Mouse (Mus musculus) lung, embryonic 15.5 days (tissue): Measurements from ENCODE around the gene Car14. TPM values are rescaled to one million over a fixed set of nuclear protein-coding genes. Genes with fewer than 3 reads are reported as not detected.
A peak's percentile ranks its signal among the peaks of the same experiment; 100 is the strongest.
"Not testable (repeated sequence)": the region's sequence is repeated elsewhere in the genome, so short reads cannot be mapped to it uniquely, and the experiment has no call there.

ENCODE experiments used
- ATAC-seq: fragments of 200-750 bp; cut with Nextera tagmentation; 2 replicates; pipeline ENCODE4 v1.8.0; 2017; ENCODE audit warnings: moderate number of reproducible peaks, borderline replicate concordance; ENCODE audit not compliant: low FRiP score, low TSS enrichment; ENCODE audit errors: extremely low read depth
- H3K27ac ChIP-seq: fragments of 300-500 bp; sonication (generic); 2 replicates; pipeline ENCODE4 v1.5.1; 2015; ENCODE audit warnings: moderate library complexity, mild to moderate bottlenecking, inconsistent platforms
- H3K27me3 ChIP-seq: fragments of 300-500 bp; sonication (generic); 2 replicates; pipeline ENCODE4 v1.6.1; 2015; ENCODE audit warnings: inconsistent platforms
- H3K36me3 ChIP-seq: fragments of 300-500 bp; sonication (generic); 2 replicates; pipeline ENCODE4 v1.6.1; 2015; ENCODE audit warnings: inconsistent platforms
- H3K4me1 ChIP-seq: fragments of 300-500 bp; sonication (generic); 2 replicates; pipeline ENCODE4 v1.6.1; 2015; ENCODE audit warnings: inconsistent platforms
- H3K4me2 ChIP-seq: fragments of 300-500 bp; sonication (generic); 2 replicates; pipeline ENCODE4 v1.6.1; 2015; ENCODE audit warnings: inconsistent platforms, mild to moderate bottlenecking, moderate library complexity
- H3K4me3 ChIP-seq: fragments of 300-500 bp; sonication (generic); 2 replicates; pipeline ENCODE4 v1.5.1; 2015; ENCODE audit warnings: mild to moderate bottlenecking, inconsistent platforms
- H3K9ac ChIP-seq: fragments of 300-500 bp; sonication (generic); 2 replicates; pipeline ENCODE4 v1.6.1; 2015; ENCODE audit warnings: inconsistent platforms
- H3K9me3 ChIP-seq: fragments of 300-500 bp; sonication (generic); 2 replicates; pipeline ENCODE4 v1.6.1; 2016; ENCODE audit warnings: inconsistent platforms
- whole genome bisulfite sequencing: fragments of 180-500 bp; shearing (Covaris S2); methylation state at CpG from one replicate; pipeline ENCODE4 v1.1.7; 2015; 5-methylcytosine and 5-hydroxymethylcytosine counted together
- polyA plus RNA-seq: library from polyadenylated mRNA; unstranded; fragments of >200 nt; fragmentation: Nextera tagmentation; extraction: Ambion mirVana; gene quantifications from 2 replicates; pipeline ENCODE4 v1.2.1, GENCODE M21; 2015

Car14 gene
- polyA plus RNA-seq, 1 experiment from 2014 or later = 11.6 TPM

DNA sequence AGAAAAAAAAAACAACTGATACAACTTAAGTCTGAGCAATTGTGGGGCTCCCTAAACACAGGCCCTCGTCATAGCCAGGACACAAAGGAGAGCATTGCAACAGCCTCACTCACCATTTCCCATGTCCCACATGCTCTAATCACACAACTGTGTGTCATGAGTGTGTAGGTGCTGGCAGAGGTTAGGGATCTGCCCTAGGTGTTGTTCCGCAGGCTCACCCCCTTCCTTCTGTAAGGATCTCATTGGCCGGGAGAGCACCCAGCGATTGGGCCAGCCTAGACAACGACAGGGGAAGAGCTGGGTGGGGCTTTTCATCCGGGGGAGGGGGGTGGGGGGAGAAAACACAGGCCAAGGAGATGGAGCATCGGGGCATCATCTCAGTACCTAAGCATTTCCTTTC is 40.9 kb downstream of the Car14 start:
- H3K4me1 ChIP-seq = no peaks in the 10 kb centered on the region
- no peak overlapping the region for H3K4me2 ChIP-seq
- no peaks in the 10 kb centered on the region for H3K27me3 ChIP-seq
- H3K27ac ChIP-seq = no peak overlapping the region
- no peak overlapping the region for H3K4me3 ChIP-seq
- WGBS = 64% methylated on average over 7 of the region's 7 CpGs
- peaks cover 36% of the 10 kb centered on the region for H3K36me3 ChIP-seq
- no peak for ATAC-seq
- H3K9ac ChIP-seq = no peak overlapping the region
- H3K9me3 ChIP-seq = no peaks in the 10 kb centered on the region

DNA sequence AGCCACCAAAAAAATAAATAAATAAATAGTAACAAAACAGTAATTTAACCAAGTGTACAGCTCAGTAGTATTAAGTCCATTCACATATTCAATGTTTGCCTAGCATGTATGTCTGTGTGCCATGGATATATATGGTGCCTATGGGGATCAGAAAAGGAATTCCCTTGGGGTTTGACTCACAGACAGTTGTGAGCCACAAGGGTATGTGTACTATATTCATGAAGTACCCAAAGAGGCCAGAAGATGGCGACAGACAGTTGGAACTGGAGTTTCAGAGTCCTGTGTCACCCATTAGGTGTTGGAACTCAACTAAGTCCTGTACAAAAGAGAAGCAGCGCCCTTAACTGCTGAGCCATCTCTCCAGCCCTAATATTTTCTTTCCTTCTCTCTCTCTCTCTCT is 42.7 kb downstream of the Car14 start:
- H3K4me2 ChIP-seq = no peak overlapping the region
- no peak overlapping the region for H3K27ac ChIP-seq
- no peak overlapping the region for H3K9ac ChIP-seq
- H3K27me3 ChIP-seq = no peaks in the 10 kb centered on the region
- whole genome bisulfite sequencing = 37% methylated on average over 2 of the region's 2 CpGs
- H3K4me1 ChIP-seq = no peaks in the 10 kb centered on the region
- no peak overlapping the region for H3K4me3 ChIP-seq
- H3K36me3 ChIP-seq = peaks cover 26% of the 10 kb centered on the region
- peak; percentile 52; the same call in 1 of the 2 replicates for ATAC-seq
- no peaks in the 10 kb centered on the region for H3K9me3 ChIP-seq

DNA sequence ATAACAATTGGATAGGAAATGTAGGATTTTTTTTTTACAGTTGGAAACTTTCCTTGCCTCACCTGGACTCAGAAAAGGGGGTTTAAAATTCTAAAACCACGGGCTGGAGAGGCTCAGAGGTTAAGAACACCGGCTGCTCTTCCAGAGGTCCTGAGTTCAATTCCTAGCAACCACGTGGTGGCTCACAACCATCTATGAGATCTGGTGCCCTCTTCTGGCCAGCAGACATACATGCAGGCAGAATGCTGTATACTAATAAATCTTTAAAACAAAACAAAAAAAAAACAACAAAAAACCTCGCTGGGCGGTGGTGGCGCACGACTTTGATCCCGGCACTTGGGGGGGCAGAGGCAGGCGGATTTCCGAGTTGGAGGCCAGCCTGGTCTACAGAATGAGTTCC is 43.3 kb downstream of the Car14 start:
- H3K36me3 ChIP-seq = peaks cover 26% of the 10 kb centered on the region
- H3K27ac ChIP-seq = no peak overlapping the region
- no peak overlapping the region for H3K4me3 ChIP-seq
- H3K9ac ChIP-seq = no peak overlapping the region
- H3K4me2 ChIP-seq = no peak overlapping the region
- H3K4me1 ChIP-seq = no peaks in the 10 kb centered on the region
- no peak for ATAC-seq
- no peaks in the 10 kb centered on the region for H3K9me3 ChIP-seq
- no peaks in the 10 kb centered on the region for H3K27me3 ChIP-seq
- WGBS = 77% methylated on average over 10 of the region's 10 CpGs

DNA sequence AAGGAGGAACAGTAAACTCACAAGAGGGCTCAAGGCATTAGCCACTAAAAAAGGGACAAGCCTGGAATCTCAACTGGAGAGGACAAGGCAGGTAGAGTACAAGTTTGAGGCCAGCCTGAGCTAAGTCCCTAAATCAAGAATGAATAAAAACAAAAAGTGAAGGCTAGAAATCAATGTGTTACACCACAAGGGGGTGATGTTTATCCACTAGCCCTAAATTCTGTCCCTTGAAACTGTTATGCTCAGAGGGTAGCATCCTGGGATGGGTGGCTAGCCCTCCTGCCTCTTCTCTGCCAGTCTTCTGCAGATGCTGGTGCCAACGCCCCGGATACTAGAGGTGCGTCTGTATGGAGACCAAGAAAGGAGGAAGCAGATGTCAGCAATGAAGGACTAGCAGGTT is 44.2 kb downstream of the Car14 start:
- H3K4me3 ChIP-seq = no peak overlapping the region
- H3K9me3 ChIP-seq = no peaks in the 10 kb centered on the region
- peaks cover 22% of the 10 kb centered on the region for H3K36me3 ChIP-seq
- ATAC-seq = no peak
- H3K4me2 ChIP-seq = no peak overlapping the region
- H3K27me3 ChIP-seq = no peaks in the 10 kb centered on the region
- H3K27ac ChIP-seq = no peak overlapping the region
- 73% methylated on average over 3 of the region's 3 CpGs for WGBS
- H3K9ac ChIP-seq = no peak overlapping the region
- H3K4me1 ChIP-seq = no peaks in the 10 kb centered on the region

DNA sequence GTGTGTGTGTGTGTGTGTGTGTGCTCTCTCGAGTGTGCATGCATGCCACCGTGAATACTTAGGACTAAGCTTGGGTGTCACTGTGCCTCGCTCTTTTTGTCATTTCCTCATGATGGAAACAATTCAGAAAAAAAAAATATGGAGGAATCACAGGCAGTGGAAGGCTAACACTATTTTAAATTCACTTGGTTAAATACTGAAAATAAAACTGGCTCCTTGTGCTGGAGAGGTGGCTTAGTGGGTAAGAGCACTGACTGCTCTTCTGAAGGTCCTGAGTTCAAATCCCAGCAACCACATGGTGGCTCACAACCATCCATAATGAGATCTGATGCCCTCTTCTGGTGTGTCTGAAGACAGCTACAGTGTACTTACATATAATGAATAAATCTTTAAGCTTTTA is 46.2 kb downstream of the Car14 start:
- H3K4me3 ChIP-seq, H3K4me2 ChIP-seq, H3K27me3 ChIP-seq, H3K27ac ChIP-seq, ATAC-seq, H3K9ac ChIP-seq, H3K9me3 ChIP-seq, H3K4me1 ChIP-seq: not testable (repeated sequence)
- 82% methylated on average over 3 of the region's 3 CpGs for WGBS
- H3K36me3 ChIP-seq = peaks cover 12% of the 10 kb centered on the region

DNA sequence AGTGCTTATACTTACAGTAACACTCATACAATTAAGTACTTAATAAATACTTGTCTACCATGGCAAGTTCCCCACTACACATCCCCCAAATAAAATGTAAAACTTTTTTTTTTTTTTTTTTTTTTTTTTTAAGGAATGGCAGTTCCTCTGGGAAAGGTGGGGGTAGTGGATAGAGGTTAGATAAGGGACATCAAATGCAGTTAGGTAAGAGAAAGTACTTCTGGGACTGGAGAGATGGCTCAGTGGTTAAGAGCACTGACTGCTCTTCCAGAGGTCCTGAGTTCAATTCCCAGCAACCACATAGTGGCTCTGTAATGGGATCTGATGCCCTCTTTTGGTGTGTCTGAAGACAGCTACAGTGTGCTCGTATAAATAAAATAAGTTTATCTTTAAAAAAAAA is 47.4 kb downstream of the Car14 start:
- not testable (repeated sequence) for H3K9ac ChIP-seq, ATAC-seq, H3K4me2 ChIP-seq, H3K9me3 ChIP-seq, H3K27ac ChIP-seq, H3K4me3 ChIP-seq, H3K27me3 ChIP-seq, H3K4me1 ChIP-seq
- H3K36me3 ChIP-seq = peaks cover 17% of the 10 kb centered on the region
- 68% methylated on average over 1 of the region's 1 CpGs for WGBS

DNA sequence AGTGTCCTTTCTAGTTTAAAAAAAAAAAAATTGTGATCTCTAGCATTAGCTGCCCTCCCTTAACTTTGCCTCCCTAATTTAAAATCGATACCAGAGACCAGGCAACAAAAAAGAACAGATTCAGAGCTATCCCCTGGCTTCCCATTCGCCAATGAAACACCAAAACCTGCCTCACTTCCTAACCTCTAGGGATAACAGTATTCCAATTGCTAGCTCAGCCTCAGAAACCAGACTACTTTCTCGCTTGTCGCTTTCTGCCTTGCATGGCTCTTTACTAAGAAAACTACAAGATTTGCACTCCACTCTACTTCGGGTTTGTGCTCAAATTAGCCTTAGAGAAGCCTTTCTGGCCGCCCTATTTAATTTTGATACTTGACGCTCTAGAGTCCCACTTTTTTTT is 48.4 kb downstream of the Car14 start:
- peak overlapping the region; percentile 65 for H3K4me3 ChIP-seq
- peaks cover 22% of the 10 kb centered on the region for H3K36me3 ChIP-seq
- H3K4me2 ChIP-seq = peak overlapping the region; percentile 62
- H3K9me3 ChIP-seq = no peaks in the 10 kb centered on the region
- no peak for ATAC-seq
- peak overlapping the region; percentile 71 for H3K9ac ChIP-seq
- peak overlapping the region; percentile 71 for H3K27ac ChIP-seq
- 18% methylated on average over 7 of the region's 7 CpGs for WGBS
- H3K4me1 ChIP-seq = peaks cover 8% of the 10 kb centered on the region
- H3K27me3 ChIP-seq = no peaks in the 10 kb centered on the region

DNA sequence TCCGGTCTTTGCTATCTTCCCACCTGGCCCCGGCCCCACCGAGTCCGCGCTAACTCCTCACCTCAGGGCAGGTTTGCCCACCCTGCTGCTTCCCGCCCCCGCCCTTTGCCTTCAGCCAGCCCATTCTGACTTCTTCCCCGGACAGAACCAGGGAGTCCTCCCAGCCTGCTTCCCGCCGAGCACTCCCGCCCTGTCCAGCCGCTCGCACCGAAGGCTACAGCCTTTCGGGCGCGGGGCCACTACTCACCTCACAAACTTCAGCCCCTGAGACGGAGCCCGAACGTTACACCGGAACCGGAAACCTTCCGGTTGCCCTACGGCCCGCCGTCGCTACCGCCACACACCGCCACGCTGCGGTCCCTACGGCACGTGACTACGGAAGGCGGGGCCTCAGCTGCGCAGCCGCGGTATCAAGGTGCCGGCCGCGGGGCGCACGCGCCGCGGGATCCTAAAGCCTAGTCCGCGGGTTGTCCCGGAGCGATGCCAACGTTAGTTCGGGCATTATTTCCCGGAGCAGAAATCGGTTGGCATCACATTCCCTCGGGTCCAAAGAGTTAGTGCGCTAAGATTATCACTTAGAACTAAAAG is 48.9 kb downstream of the Car14 start, which contains the start of gene Prpf3:
Prpf3 (minus strand) TSS at position 384 of the 588 bp plus-strand sequence.
- H3K36me3 ChIP-seq = peaks cover 27% of the 10 kb centered on the region
- H3K9me3 ChIP-seq = no peaks in the 10 kb centered on the region
- H3K4me1 ChIP-seq = peaks cover 8% of the 10 kb centered on the region
- peak within 1 kb of the TSS; percentile 65 for H3K4me3 ChIP-seq
- peak within 1 kb of the TSS; percentile 71 for H3K27ac ChIP-seq
- ATAC-seq = peak; percentile 98
- H3K4me2 ChIP-seq = peak within 1 kb of the TSS; percentile 62
- peak within 1 kb of the TSS; percentile 71 for H3K9ac ChIP-seq
- WGBS = under 1% methylated on average over 56 of the region's 56 CpGs
- no peaks in the 10 kb centered on the region for H3K27me3 ChIP-seq

DNA sequence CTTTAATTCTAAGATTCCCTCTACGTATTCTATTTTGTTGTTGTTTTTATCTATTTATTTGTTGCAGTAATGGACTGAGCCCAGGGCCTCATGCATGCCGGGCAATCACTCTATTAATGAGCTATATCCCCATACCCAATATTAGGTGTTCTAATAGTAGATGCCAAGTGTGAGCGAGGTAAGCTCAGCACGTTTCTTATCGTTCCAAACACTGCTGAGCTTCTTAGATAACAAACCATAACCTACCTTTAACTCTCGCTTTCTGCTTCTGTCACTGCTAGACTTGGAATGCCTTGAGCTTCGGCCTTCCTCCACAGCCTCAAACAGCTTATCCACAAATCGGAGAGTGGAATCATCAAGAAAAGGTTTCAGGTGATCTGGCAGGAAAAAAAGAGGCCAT is 53.2 kb downstream of the Car14 start:
- Histone ChIP-seq H3K9ac (no peak overlapping the region), H3K4me2 (no peak overlapping the region), H3K36me3 (peaks cover 67% of the 10 kb centered on the region), H3K4me3 (no peak overlapping the region), H3K4me1 (peaks cover 8% of the 10 kb centered on the region), H3K27ac (no peak overlapping the region), H3K9me3 (no peaks in the 10 kb centered on the region), H3K27me3 (no peaks in the 10 kb centered on the region)
- 93% methylated on average over 8 of the region's 8 CpGs for WGBS
- ATAC-seq = no peak

DNA sequence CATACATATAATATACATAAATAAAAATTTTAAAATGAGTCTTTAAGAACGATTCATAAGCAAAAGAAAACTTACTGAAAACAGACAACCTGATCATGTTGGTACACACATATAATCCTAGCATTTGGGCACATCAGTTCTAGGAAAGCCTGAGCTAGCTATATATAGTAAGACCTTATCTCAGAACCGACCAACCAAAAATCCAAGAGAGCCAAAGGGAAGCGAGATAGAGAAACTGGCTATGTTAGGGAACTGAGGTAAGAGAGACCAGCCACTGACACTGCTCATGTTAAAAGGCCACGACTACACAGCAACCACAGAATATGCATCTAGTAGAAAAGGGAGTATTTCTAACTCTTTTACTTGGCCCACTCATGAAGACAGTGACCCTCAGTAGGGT is 53.9 kb downstream of the Car14 start:
- Histone ChIP-seq H3K9me3 (no peaks in the 10 kb centered on the region), H3K9ac (no peak overlapping the region), H3K4me1 (peaks cover 8% of the 10 kb centered on the region), H3K36me3 (peaks cover 72% of the 10 kb centered on the region), H3K4me2 (no peak overlapping the region), H3K27me3 (no peaks in the 10 kb centered on the region), H3K4me3 (no peak overlapping the region), H3K27ac (no peak overlapping the region)
- no peak for ATAC-seq
- WGBS = 77% methylated on average over 4 of the region's 4 CpGs

Other genes with a start within 250 kb of the Car14 start
- gene Mcl1, start 245.9 kb downstream of the Car14 start, polyA plus RNA-seq = 64.5 and 65.2 TPM in 2 replicates
- gene Adamtsl4, start 216.8 kb downstream of the Car14 start, polyA plus RNA-seq = 3.1 and 5.7 TPM in 2 replicates
- gene Ecm1, start 165.1 kb downstream of the Car14 start, polyA plus RNA-seq = 16.9 and 20.4 TPM in 2 replicates
- gene Tars2, start 144.5 kb downstream of the Car14 start, polyA plus RNA-seq = 51.8 and 52.8 TPM in 2 replicates
- 20.5 and 21.3 TPM in 2 replicates for gene Rprd2, start 85.8 kb downstream of the Car14 start, polyA plus RNA-seq
- 49.3 and 51.0 TPM in 2 replicates for gene Prpf3, start 48.8 kb downstream of the Car14 start, polyA plus RNA-seq
- gene Mrps21, start 33.2 kb downstream of the Car14 start, polyA plus RNA-seq = 305 and 336 TPM in 2 replicates
- 4.9 and 5.2 TPM in 2 replicates for gene Ciart, start 22.4 kb downstream of the Car14 start, polyA plus RNA-seq
- gene BC028528, start 12.7 kb downstream of the Car14 start, polyA plus RNA-seq = 69.8 and 76.9 TPM in 2 replicates
- gene Aph1a, start 10.7 kb downstream of the Car14 start, polyA plus RNA-seq = 37.9 and 47.4 TPM in 2 replicates
- 222 and 233 TPM in 2 replicates for gene Anp32e, start 24.6 kb upstream of the Car14 start, polyA plus RNA-seq
- gene Plekho1, start 91.3 kb upstream of the Car14 start, polyA plus RNA-seq = 36.0 and 38.2 TPM in 2 replicates
- 32.2 and 33.4 TPM in 2 replicates for gene Vps45, start 153.8 kb upstream of the Car14 start, polyA plus RNA-seq
- 22.0 and 22.9 TPM in 2 replicates for gene Otud7b, start 199.8 kb upstream of the Car14 start, polyA plus RNA-seq